Mouse (Mus musculus): Measurements from ENCODE around the gene Lasp1. TPM values are rescaled to one million over a fixed set of nuclear protein-coding genes. Genes with fewer than 3 reads are reported as not detected.

Lasp1 gene
- total RNA-seq, 2 experiments from 2014 or later: 174 to 191 TPM

GRCm38 (mm10) chr11:97813746-97814515, 15.1 kb downstream of the Lasp1 start:
- H3K27ac ChIP-seq: peak overlapping the region; percentile 40
- DNase-seq (ENCODE audit: extremely low spot score in 1 of 2, low spot score in 2 of 2): no peak
- no peak overlapping the region for H3K4me3 ChIP-seq
- TF ChIP-seq CTCF (IDR thresholded peaks at IDR 0.05): no peak
- intact Hi-C loops (cut with DNase I): no loop called here

GRCm38 (mm10) chr11:97815736-97816135, 16.9 kb downstream of the Lasp1 start:
- DNase-seq (ENCODE audit: extremely low spot score in 1 of 2, low spot score in 2 of 2): no peak
- Histone ChIP-seq H3K4me3 (no peak overlapping the region), H3K27ac (no peak overlapping the region)
- TF ChIP-seq CTCF (IDR thresholded peaks at IDR 0.05): no peak
- intact Hi-C loops (cut with DNase I): no loop called here

- no peak for TF ChIP-seq CTCF (IDR thresholded peaks at IDR 0.05)
- Histone ChIP-seq H3K27ac (no peak overlapping the region), H3K4me3 (no peak overlapping the region)
- intact Hi-C loops (cut with DNase I): no loop called here
- no peak for DNase-seq (ENCODE audit: extremely low spot score in 1 of 2, low spot score in 2 of 2)
Measured at GRCm38 (mm10) chr11:97816176-97816575, 17.4 kb downstream of the Lasp1 start.

GRCm38 (mm10) chr11:97816916-97817315, 18.1 kb downstream of the Lasp1 start:
- no peak for DNase-seq (ENCODE audit: extremely low spot score in 1 of 2, low spot score in 2 of 2)

GRCm38 (mm10) chr11:97817379-97817778, 18.6 kb downstream of the Lasp1 start:
- no peak for DNase-seq (ENCODE audit: extremely low spot score in 1 of 2, low spot score in 2 of 2)
- H3K4me3 ChIP-seq: no peak overlapping the region
- TF ChIP-seq CTCF (IDR thresholded peaks at IDR 0.05): no peak
- no peak overlapping the region; the same call in 1 of the 2 replicates for H3K27ac ChIP-seq
- intact Hi-C loops (cut with DNase I): no loop called here

More at GRCm38 (mm10) chr11:97816916-97817315, 18.1 kb downstream of the Lasp1 start:
- H3K27ac ChIP-seq: no peak overlapping the region; the same call in 1 of the 2 replicates
- intact Hi-C loops (cut with DNase I): no loop called here
- no peak for TF ChIP-seq CTCF (IDR thresholded peaks at IDR 0.05)
- H3K4me3 ChIP-seq: no peak overlapping the region

- Histone ChIP-seq H3K27ac (peak overlapping the region; percentile 40; the same call in 1 of the 2 replicates), H3K4me3 (no peak overlapping the region)
- TF ChIP-seq CTCF (IDR thresholded peaks at IDR 0.05): no peak
- DNase-seq (ENCODE audit: extremely low spot score in 1 of 2, low spot score in 2 of 2): no peak
- intact Hi-C loops (cut with DNase I): no loop called here
Measured at GRCm38 (mm10) chr11:97818003-97818402, 19.2 kb downstream of the Lasp1 start.

- no peak for TF ChIP-seq CTCF (IDR thresholded peaks at IDR 0.05)
Measured at GRCm38 (mm10) chr11:97818571-97818970, 19.8 kb downstream of the Lasp1 start.

GRCm38 (mm10) chr11:97819102-97819501, 20.3 kb downstream of the Lasp1 start:
- no peak for DNase-seq (ENCODE audit: extremely low spot score in 1 of 2, low spot score in 2 of 2)
- no peak for TF ChIP-seq CTCF (IDR thresholded peaks at IDR 0.05)
- Histone ChIP-seq H3K4me3 (no peak overlapping the region), H3K27ac (no peak overlapping the region)
- intact Hi-C loops (cut with DNase I): no loop called here

More at GRCm38 (mm10) chr11:97818571-97818970, 19.8 kb downstream of the Lasp1 start:
- intact Hi-C loops (cut with DNase I): no loop called here
- H3K27ac ChIP-seq: no peak overlapping the region; the same call in 1 of the 2 replicates
- H3K4me3 ChIP-seq: no peak overlapping the region
- no peak for DNase-seq (ENCODE audit: extremely low spot score in 1 of 2, low spot score in 2 of 2)

GRCm38 (mm10) chr11:97819923-97820322, 21.1 kb downstream of the Lasp1 start:
- DNase-seq (ENCODE audit: extremely low spot score in 1 of 2, low spot score in 2 of 2): no peak
- Histone ChIP-seq H3K27ac (no peak overlapping the region), H3K4me3 (no peak overlapping the region)
- intact Hi-C loops (cut with DNase I): no loop called here
- TF ChIP-seq CTCF (IDR thresholded peaks at IDR 0.05): no peak

- Histone ChIP-seq H3K4me3 (no peak overlapping the region), H3K27ac (0 out of 2 replicates have a peak overlapping the region, but pooled peaks have one; percentile 26)
- TF ChIP-seq CTCF (IDR thresholded peaks at IDR 0.05): no peak
- no peak for DNase-seq (ENCODE audit: extremely low spot score in 1 of 2, low spot score in 2 of 2)
- intact Hi-C loops (cut with DNase I): no loop called here
Measured at GRCm38 (mm10) chr11:97820840-97821239, 22.0 kb downstream of the Lasp1 start.

- intact Hi-C loops (cut with DNase I): no loop called here
Measured at GRCm38 (mm10) chr11:97821401-97822064, 22.7 kb downstream of the Lasp1 start.

More at GRCm38 (mm10) chr11:97821401-97822064, 22.7 kb downstream of the Lasp1 start:
- H3K27ac ChIP-seq: 0 out of 2 replicates have a peak overlapping the region, but pooled peaks have one; percentile 26
- TF ChIP-seq CTCF (IDR thresholded peaks at IDR 0.05): no peak
- H3K4me3 ChIP-seq: no peak overlapping the region
- no peak for DNase-seq (ENCODE audit: extremely low spot score in 1 of 2, low spot score in 2 of 2)

Data from left cerebral cortex, adult 2 months (tissue).